Mouse (Mus musculus) T-helper 2 cell (primary cell): Measurements from ENCODE around the gene Prl6a1.

ENCODE experiments used
- in situ Hi-C: fragments of 300-600 bp; cut with MboI, MseI; formaldehyde crosslinking; loops from one replicate; pipeline ENCODE4 v1.15.1; 2025; ENCODE audit warnings: high pct_unique_total_duplicates

Prl6a1 gene

GRCm38 (mm10) chr13:27312334-27313225, at the start of gene Prl6a1:
Prl6a1 (plus strand) TSS chr13:27312627.
- in situ Hi-C loops = no loop called here

GRCm38 (mm10) chr13:27334989-27335388, 22.6 kb downstream of the Prl6a1 start:
- in situ Hi-C loops = no loop called here

- in situ Hi-C loops = no loop called here
Measured at GRCm38 (mm10) chr13:27342733-27343275, 30.4 kb downstream of the Prl6a1 start.

- in situ Hi-C loops = no loop called here
Measured at GRCm38 (mm10) chr13:27345373-27345772, 32.9 kb downstream of the Prl6a1 start, which contains the start of gene Prl8a2. Prl8a2 (plus strand) TSS chr13:27345673.
